Mouse (Mus musculus) liver, adult 2 months (tissue): ENCODE data around the gene Gpr27. TPM values are rescaled to one million over a fixed set of nuclear protein-coding genes. Genes with fewer than 3 reads are reported as not detected.

Source experiments
- DNase-seq: peaks from one replicate; pipeline ENCODE4 v3.0.0-alpha.2; 2011; ENCODE audit warnings: low read depth, low spot score; ENCODE audit errors: extremely low read depth
- H3K27ac ChIP-seq: fragments of 200-500 bp; replicated peaks from 2 replicates; pipeline ENCODE4 v1.5.1; 2012; ENCODE audit warnings: low read depth, mild to moderate bottlenecking, control low read depth, inconsistent platforms, low read length; ENCODE audit not compliant: insufficient read depth
- H3K27me3 ChIP-seq: fragments of 200-500 bp; 2 replicates; pipeline ENCODE4 v1.6.1; 2012; ENCODE audit warnings: mild to moderate bottlenecking, moderate library complexity, low read length, inconsistent platforms; ENCODE audit not compliant: control insufficient read depth, insufficient read depth
- H3K36me3 ChIP-seq: fragments of 200-500 bp; 2 replicates; pipeline ENCODE4 v1.6.1; 2012; ENCODE audit warnings: low read length, inconsistent platforms; ENCODE audit not compliant: control insufficient read depth, insufficient read depth
- H3K4me1 ChIP-seq: fragments of 200-500 bp; 2 replicates; pipeline ENCODE4 v1.6.1; 2011; ENCODE audit warnings: low read length; ENCODE audit not compliant: control insufficient read depth, insufficient read depth
- H3K4me3 ChIP-seq: fragments of 200-500 bp; 2 replicates; pipeline ENCODE4 v1.5.1; 2011; ENCODE audit warnings: low read depth, mild to moderate bottlenecking, control low read depth, low read length, moderate library complexity; ENCODE audit not compliant: insufficient read depth
- H3K79me2 ChIP-seq: fragments of 200-500 bp; 2 replicates; pipeline ENCODE4 v1.6.1; 2012; ENCODE audit warnings: inconsistent platforms, mild to moderate bottlenecking, low read length, moderate library complexity; ENCODE audit not compliant: control insufficient read depth, insufficient read depth
- H3K9ac ChIP-seq: fragments of 200-500 bp; 2 replicates; pipeline ENCODE4 v1.6.1; 2012; ENCODE audit warnings: low read depth, mild to moderate bottlenecking, control low read depth, inconsistent platforms, low read length
- CTCF ChIP-seq: fragments of 200-500 bp; IDR thresholded peaks from 2 replicates; pipeline ENCODE4 v1.5.1; 2011; ENCODE audit warnings: low read depth, low read length, control low read depth
- POLR2A ChIP-seq: fragments of 200-500 bp; IDR thresholded peaks from 2 replicates; pipeline ENCODE4 v1.6.1; 2011; ENCODE audit warnings: low read length, control low read depth; ENCODE audit not compliant: insufficient read depth; ENCODE audit errors: extremely low read depth
- WGBS: fragments of 180-500 bp; shearing (Covaris S2); methylation state at CpG from one replicate; pipeline ENCODE4 v1.1.7; 2018; 5-methylcytosine and 5-hydroxymethylcytosine counted together
- polyA plus RNA-seq: library from polyadenylated mRNA; depleted of rRNA; stranded (reverse); fragments of >200 nt; gene quantifications from 2 replicates; pipeline ENCODE4 v1.2.3, GENCODE M21; 2012
- total RNA-seq: library from RNA; depleted of rRNA; stranded (reverse); fragments of >200 nt; gene quantifications from 2 replicates; pipeline ENCODE4 v1.2.3, GENCODE M21; 2014

Gene Gpr27
- total and polyA plus RNA-seq, 2 experiments = 0.07 to 0.09 TPM

DNA sequence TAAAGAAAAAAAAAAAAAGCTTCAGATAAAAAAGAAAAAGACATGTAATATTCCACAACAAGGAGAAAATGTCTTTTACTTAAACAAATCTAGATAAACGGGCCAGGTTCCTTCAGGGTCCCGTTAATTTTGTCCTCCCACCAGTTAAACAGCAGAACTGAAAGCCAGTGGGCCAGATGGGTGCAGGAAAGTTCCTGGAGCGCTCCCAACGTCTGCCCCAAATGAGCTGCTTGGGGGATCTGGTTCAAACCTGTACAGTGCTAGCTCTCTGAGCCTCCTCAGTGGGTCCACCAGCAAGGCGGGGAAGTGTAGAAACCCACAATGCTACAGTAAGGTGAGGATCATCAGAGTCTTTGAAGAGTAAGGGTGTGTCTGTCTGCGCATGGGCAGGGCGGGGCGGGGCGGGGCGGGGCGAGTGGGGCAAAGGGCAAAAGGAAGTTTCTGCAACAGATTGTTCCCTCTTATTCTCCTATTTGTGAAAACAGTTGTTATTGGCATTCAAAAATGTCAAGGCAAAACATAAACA lies 19.2 kb downstream of the Gpr27 start:
- no peaks in the 10 kb centered on the region for H3K4me1 ChIP-seq
- no peak for TF ChIP-seq CTCF
- no peak for TF ChIP-seq POLR2A
- H3K4me3 ChIP-seq = no peak overlapping the region
- H3K9ac ChIP-seq = no peak overlapping the region
- no peak for DNase-seq
- no peak overlapping the region for H3K27ac ChIP-seq
- no peaks in the 10 kb centered on the region for H3K79me2 ChIP-seq
- WGBS = 63% methylated on average over 11 of the region's 11 CpGs
- no peaks in the 10 kb centered on the region for H3K36me3 ChIP-seq
- 0 out of 2 replicates have a peak, but pooled peaks cover 2% of the 10 kb centered on the region for H3K27me3 ChIP-seq

DNA sequence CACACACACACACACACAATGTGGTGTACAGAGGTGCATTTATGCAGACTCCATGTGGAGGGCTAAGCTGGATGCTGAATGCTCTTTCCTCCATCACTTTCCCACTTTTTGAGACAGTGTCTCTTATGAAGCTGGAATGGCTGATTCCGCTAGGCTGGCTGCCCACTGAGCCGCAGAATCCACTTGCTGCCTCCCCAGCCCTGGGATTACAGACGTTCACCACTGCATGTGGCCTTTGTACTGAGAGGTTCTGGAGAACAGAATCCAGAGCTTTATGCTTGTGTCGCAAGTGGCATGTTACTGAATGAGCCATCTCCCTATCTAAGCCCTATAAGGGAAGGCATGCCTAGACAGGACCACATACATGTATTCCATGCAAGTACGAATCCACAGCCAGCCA lies 20.8 kb downstream of the Gpr27 start:
- H3K27me3 ChIP-seq = 0 out of 2 replicates have a peak, but pooled peaks cover 2% of the 10 kb centered on the region
- no peaks in the 10 kb centered on the region for H3K79me2 ChIP-seq
- no peak for DNase-seq
- TF ChIP-seq POLR2A = no peak
- TF ChIP-seq CTCF = no peak
- WGBS = 79% methylated on average over 5 of the region's 5 CpGs
- H3K9ac ChIP-seq = no peak overlapping the region
- H3K4me1 ChIP-seq = no peaks in the 10 kb centered on the region
- H3K36me3 ChIP-seq = no peaks in the 10 kb centered on the region
- no peak overlapping the region for H3K4me3 ChIP-seq
- no peak overlapping the region for H3K27ac ChIP-seq

DNA sequence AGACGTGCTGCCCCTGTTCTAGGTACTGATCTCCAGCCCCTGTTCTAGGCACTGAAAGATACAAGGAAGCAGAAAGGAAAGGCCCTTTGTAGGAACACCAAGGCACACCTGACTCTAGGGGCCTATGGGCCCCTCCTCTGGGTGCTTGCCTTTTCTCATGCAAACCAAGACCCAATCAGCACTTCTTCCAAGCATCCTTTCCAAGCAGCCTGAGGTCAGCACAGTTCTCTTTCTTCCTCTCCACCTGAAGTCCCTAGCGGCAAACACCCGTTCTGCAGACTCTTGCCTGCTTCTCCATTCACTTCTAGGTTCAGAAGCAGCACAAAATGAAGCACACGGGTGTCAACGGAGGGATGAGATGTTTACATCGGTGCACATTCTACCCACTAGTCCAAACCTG lies 22.7 kb downstream of the Gpr27 start:
- Histone ChIP-seq H3K79me2 (no peaks in the 10 kb centered on the region), H3K4me3 (no peak overlapping the region), H3K27ac (no peak overlapping the region), H3K4me1 (no peaks in the 10 kb centered on the region), H3K27me3 (0 out of 2 replicates have a peak, but pooled peaks cover 2% of the 10 kb centered on the region), H3K9ac (no peak overlapping the region), H3K36me3 (no peaks in the 10 kb centered on the region)
- TF ChIP-seq CTCF = no peak
- no peak for TF ChIP-seq POLR2A
- WGBS = 63% methylated on average over 6 of the region's 6 CpGs
- DNase-seq = no peak

DNA sequence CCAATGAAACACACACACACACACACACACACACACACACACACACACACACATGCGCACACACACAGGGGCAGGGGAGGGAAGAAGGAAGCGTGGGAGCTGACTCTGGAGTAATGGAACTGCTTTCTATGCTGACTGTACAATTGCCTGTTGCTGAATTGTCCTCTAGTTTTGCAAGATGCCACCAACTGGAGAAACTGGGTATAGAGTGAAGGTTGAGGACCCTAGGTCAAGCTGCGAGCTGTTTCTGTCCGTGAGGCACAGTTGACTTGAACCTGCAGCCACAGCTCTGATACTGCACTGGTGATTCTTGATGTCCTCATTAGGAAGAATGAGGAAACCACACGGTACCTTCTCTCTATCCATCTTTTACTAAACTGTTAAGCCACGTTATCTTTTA lies 23.4 kb downstream of the Gpr27 start:
- Histone ChIP-seq H3K27ac (no peak overlapping the region), H3K79me2 (no peaks in the 10 kb centered on the region), H3K36me3 (no peaks in the 10 kb centered on the region), H3K27me3 (0 out of 2 replicates have a peak, but pooled peaks cover 2% of the 10 kb centered on the region), H3K9ac (no peak overlapping the region), H3K4me1 (no peaks in the 10 kb centered on the region), H3K4me3 (no peak overlapping the region)
- WGBS = 53% methylated on average over 6 of the region's 6 CpGs
- TF ChIP-seq POLR2A (no peak), CTCF (no peak)
- DNase-seq = no peak

DNA sequence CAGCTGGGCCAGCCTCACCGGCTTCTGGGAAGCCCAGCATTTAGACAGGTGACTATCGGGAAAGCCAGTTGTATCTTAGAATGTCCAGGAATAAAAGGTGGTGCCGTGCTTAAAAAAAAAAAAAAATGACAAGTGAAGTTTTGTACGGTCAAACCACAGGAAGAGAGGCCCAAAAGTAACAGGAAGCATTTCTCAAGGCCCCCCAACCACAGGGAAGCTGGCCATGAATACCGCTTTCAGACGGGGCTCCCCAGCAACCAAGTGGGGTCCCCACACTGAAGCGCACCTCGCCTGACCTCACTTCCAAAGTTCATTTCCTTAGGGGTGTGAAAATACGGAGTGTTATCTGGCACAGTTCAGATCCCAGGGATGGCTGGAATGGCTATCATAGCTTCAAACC lies 28.6 kb downstream of the Gpr27 start:
- H3K4me3 ChIP-seq = no peak overlapping the region
- no peak overlapping the region for H3K27ac ChIP-seq
- no peak for DNase-seq
- no peaks in the 10 kb centered on the region for H3K36me3 ChIP-seq
- H3K79me2 ChIP-seq = no peaks in the 10 kb centered on the region
- WGBS = 76% methylated on average over 9 of the region's 9 CpGs
- H3K27me3 ChIP-seq = peaks cover 4% of the 10 kb centered on the region
- no peak for TF ChIP-seq POLR2A
- no peak for TF ChIP-seq CTCF
- H3K9ac ChIP-seq = no peak overlapping the region
- H3K4me1 ChIP-seq = no peaks in the 10 kb centered on the region

- no peak for DNase-seq
- H3K27me3 ChIP-seq = peaks cover 10% of the 10 kb centered on the region
- WGBS = 86% methylated on average over 9 of the region's 9 CpGs
- no peaks in the 10 kb centered on the region for H3K36me3 ChIP-seq
- H3K4me3 ChIP-seq = no peak overlapping the region
- H3K9ac ChIP-seq = no peak overlapping the region
- no peak overlapping the region for H3K27ac ChIP-seq
- H3K79me2 ChIP-seq = no peaks in the 10 kb centered on the region
- TF ChIP-seq POLR2A = no peak
- no peak for TF ChIP-seq CTCF
- H3K4me1 ChIP-seq = no peaks in the 10 kb centered on the region
Measured at GRCm38 (mm10) chr6:99722390-99722789, 29.9 kb downstream of the Gpr27 start.
